Mouse (Mus musculus): ENCODE measurements around the gene Olfr1016. TPM values are rescaled to one million over a fixed set of nuclear protein-coding genes. Genes with fewer than 3 reads are reported as not detected.

The Olfr1016 gene
- not detected for total RNA-seq (2023)

DNA sequence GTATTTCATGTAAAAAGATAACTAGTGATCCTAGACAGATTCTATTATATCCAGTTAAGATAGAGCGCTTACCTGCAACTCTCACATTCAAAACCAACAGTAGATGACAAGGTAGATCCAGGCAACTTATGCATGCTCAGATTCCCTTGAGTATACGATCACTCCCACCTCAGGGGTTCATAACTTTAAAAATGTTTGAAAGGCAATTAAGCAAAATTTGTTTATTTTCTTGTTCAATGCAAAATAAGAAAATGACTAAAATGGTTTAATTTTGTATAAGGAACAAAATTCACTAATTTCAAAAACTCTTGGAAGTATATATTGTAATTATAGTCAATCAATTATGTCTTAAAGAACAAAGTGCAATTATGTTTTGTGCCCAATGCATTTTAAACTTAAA lies at the start of gene Olfr1016:
Gene Olfr1016, minus strand, starts transcription at position 101 of the 400 bp plus-strand sequence.

DNA sequence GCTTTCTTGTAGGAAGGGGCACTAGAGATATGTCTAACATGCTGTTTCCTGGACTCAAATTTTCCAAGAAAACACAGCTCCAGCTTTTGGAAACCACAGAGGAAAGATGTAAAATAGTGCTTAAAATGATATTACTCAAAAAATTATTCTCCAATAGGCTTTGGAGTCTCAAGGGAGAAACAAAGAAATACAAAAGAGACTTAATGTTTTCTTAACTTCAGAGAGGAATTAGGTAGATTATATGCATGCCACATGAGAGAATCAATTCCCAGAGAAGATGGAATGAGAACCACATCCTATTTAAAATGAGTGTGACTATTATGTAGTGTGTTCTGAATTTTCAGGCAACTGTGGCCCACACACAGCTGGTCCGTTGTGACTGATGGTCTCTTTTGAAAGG lies 44.4 kb upstream of the Olfr1016 start, which contains the start of gene Olfr1020:
Gene Olfr1020, plus strand, starts transcription at position 301 of the 400 bp plus-strand sequence.

DNA sequence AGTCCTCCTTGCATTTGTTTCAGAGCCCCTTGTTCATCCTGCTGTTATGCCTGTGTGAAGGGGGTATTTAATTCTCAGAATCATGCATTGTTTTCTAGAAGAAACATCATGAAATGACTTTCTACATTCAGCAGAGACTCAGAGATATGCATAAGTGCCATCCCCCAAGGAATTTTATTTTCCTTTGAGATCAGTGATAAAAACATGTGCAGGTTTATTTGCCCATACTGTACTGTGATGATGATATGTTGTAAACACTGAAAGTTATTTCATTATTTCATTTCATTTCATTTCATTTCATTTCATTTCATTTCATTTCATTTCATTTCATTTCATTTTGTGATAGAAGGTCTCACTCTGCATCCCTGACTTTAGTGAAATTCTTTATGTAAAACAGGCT lies 43.0 kb upstream of the Olfr1016 start, which contains the start of gene Olfr1019:
Gene Olfr1019, minus strand, starts transcription at position 101 of the 400 bp plus-strand sequence.

DNA sequence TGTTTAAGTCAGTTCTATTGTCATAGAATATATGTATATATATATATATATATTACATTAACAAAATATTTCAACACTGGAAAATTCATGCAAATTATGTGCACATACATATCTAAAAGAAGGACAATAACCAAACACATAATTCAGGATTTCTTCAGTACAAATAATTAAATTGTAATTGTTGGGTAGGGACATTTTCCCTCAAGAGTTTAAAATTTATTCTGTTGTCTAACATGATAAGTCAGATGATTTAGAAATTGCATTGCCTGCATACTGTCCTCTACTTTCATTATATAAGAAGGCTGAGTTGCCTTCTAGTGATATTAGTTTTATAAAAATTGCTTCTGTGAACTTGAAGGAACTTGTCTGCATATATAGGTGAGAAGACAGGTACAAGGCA lies 15.8 kb upstream of the Olfr1016 start, which contains the start of gene Olfr1018:
Gene Olfr1018, plus strand, starts transcription at position 301 of the 400 bp plus-strand sequence.

DNA sequence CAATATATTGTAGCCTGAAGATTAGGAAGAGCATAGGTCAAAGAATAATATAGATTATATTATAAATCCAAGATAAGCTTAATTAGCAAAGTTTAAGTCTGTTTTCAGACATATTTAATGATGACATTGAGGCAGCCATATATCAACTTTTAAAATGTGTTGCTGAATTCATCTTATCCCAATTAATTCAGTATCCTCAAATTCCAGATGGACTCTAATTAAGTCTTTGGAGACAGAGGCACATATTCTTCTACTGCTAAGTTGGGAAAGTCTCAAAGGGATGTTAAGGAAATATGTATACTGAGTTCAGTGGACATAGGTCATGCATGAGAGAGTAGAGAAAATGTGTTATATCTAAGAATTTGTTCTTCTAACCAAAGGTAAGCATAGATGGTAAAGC lies 20.6 kb downstream of the Olfr1016 start, which contains the start of gene Olfr1015:
Gene Olfr1015, plus strand, starts transcription at position 301 of the 400 bp plus-strand sequence.

DNA sequence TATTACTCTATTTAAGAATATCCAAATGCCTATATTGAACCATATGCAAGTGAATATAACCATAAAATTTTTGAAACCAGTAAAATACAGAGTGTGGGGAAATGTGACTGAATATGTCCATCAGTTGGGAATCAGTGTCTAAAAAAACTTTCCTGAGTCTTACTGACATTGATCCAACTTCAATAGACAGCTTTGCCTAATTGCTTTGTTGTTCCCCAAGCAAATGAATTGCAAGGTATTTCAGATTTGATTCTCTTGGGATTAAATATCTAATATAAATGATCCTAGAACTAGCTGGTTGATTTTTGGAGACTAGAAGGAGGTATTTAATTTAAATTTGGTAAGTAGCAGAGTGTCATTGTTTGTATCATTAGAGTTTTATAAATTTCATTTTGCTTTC lies 29.9 kb downstream of the Olfr1016 start, which contains the start of gene Olfr1014:
Gene Olfr1014, plus strand, starts transcription at position 301 of the 400 bp plus-strand sequence.

DNA sequence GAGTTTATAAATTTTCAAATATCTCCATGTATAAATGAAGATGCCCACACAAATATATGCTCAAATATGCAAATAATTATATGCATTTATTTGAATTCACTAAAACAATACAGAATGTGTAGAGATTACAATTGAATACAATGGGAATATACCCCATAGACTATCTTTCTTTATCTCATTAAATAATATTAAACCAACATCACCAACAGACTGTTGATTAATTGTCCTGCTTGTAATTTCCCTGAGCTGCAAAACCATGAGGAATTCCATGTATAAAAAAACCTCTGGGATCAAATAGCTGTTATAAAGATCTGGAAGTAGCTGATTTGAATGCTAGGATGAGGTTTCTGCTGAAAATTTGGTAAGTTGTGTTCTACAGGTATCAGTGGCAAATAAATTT lies 35.5 kb downstream of the Olfr1016 start, which contains the start of gene Olfr1013:
Gene Olfr1013, plus strand, starts transcription at position 301 of the 400 bp plus-strand sequence.

DNA sequence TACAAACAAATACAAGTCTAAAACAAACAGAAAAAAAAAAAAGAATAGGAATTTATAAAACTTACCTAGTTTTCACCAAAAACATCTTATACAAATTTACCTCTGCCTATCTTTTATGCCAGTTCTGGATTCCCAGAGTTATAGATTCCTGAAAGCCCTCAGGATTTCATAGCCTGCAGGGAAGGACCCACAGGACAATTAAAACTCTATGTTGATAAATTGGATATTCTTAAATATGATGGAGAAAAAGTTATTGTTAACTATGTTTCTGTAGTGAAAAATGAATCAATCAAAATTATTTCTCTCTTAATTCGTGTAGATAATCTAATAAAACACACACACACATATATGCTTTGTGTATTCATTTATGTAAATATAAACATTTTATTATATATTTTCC lies 39.7 kb downstream of the Olfr1016 start, which contains the start of gene Olfr1012:
Gene Olfr1012, minus strand, starts transcription at position 101 of the 400 bp plus-strand sequence.

Other genes with a start within 250 kb of the Olfr1016 start
- gene Olfr996, start 223.3 kb downstream of the Olfr1016 start, total RNA-seq (2023), result not detected
- gene Olfr998, start 213.6 kb downstream of the Olfr1016 start, total RNA-seq (2023), result not detected
- gene Olfr1000, start 190.6 kb downstream of the Olfr1016 start, total RNA-seq (2023), result not detected
- not detected for gene Olfr1002, start 151.8 kb downstream of the Olfr1016 start, total RNA-seq (2023)
- not detected for gene Olfr154, start 138.1 kb downstream of the Olfr1016 start, total RNA-seq (2023)
- gene Olfr1006, start 123.8 kb downstream of the Olfr1016 start, total RNA-seq (2023), result not detected
- gene Olfr1008, start 113.1 kb downstream of the Olfr1016 start, total RNA-seq (2023), result not detected
- gene Olfr1009, start 87.1 kb downstream of the Olfr1016 start, total RNA-seq (2023), result not detected
- gene Olfr1012, start 39.8 kb downstream of the Olfr1016 start, total RNA-seq (2023), result not detected
- gene Olfr1013, start 35.4 kb downstream of the Olfr1016 start, total RNA-seq (2023), result not detected
- gene Olfr1014, start 29.8 kb downstream of the Olfr1016 start, total RNA-seq (2023), result not detected
- gene Olfr1015, start 20.5 kb downstream of the Olfr1016 start, total RNA-seq (2023), result not detected
- gene Olfr1018, start 15.9 kb upstream of the Olfr1016 start, total RNA-seq (2023), result not detected
- not detected for gene Olfr1019, start 42.9 kb upstream of the Olfr1016 start, total RNA-seq (2023)
- gene Olfr1020, start 44.5 kb upstream of the Olfr1016 start, total RNA-seq (2023), result not detected
- not detected for gene Olfr1022, start 66.0 kb upstream of the Olfr1016 start, total RNA-seq (2023)
- not detected for gene Olfr1023, start 83.1 kb upstream of the Olfr1016 start, total RNA-seq (2023)
- gene Olfr1024, start 102.5 kb upstream of the Olfr1016 start, total RNA-seq (2023), result not detected
- gene Olfr1025-ps1, start 112.6 kb upstream of the Olfr1016 start, total RNA-seq (2023), result not detected
- not detected for gene Olfr1026, start 119.0 kb upstream of the Olfr1016 start, total RNA-seq (2023)
- not detected for gene Olfr1028, start 147.9 kb upstream of the Olfr1016 start, total RNA-seq (2023)
- gene Olfr1029, start 171.4 kb upstream of the Olfr1016 start, total RNA-seq (2023), result not detected
- not detected for gene Olfr1030, start 176.7 kb upstream of the Olfr1016 start, total RNA-seq (2023)
- not detected for gene Olfr1031, start 187.8 kb upstream of the Olfr1016 start, total RNA-seq (2023)
- not detected for gene Olfr1032, start 203.0 kb upstream of the Olfr1016 start, total RNA-seq (2023)
- gene Olfr1033, start 218.1 kb upstream of the Olfr1016 start, total RNA-seq (2023), result not detected
- not detected for gene Olfr1034, start 243.3 kb upstream of the Olfr1016 start, total RNA-seq (2023)

All from B cell, adult 67 days (primary cell).